Mouse (Mus musculus): ENCODE results near the gene Gm44965. TPM values are rescaled to one million over a fixed set of nuclear protein-coding genes. Genes with fewer than 3 reads are reported as not detected.

Gm44965 gene
- polyA plus RNA-seq, 1 experiment = 1.5 TPM

DNA sequence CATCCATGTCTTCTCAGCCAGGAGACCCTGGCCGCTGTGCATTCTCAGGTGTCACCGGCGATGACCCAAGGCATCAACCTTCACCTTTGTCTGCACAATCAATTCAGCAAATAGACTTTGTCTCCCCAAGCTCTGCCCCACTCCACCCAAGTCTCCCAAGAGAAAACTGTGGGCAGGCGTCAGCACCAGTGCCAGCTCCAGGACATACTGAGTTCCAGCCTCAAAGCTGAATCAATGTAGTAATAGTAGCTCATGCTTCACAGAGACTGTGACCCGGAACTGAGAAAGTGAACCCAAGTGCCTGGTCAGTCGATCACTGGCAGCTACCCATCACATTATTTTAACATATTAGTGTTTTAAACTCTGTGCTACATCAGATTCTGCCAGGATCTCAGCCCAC is 45.4 kb upstream of the Gm44965 start:
- Histone ChIP-seq H3K27me3 (ENCODE audit: control insufficient read depth, insufficient read depth, insufficient read length) (no peaks in the 10 kb centered on the region), H3K79me2 (ENCODE audit: control insufficient read depth, insufficient read depth) (no peaks in the 10 kb centered on the region), H3K36me3 (ENCODE audit: control insufficient read depth, insufficient read depth) (no peaks in the 10 kb centered on the region), H3ac (ENCODE audit: control insufficient read depth, insufficient read length) (no peak overlapping the region), H3K4me2 (ENCODE audit: low read depth) (no peak overlapping the region), H3K4me3 (no peak overlapping the region)
- TF ChIP-seq E2F4 (IDR thresholded peaks at IDR 0.05; ENCODE audit: insufficient read depth) = no peak
- no peak for TF ChIP-seq REST (IDR thresholded peaks at IDR 0.05; ENCODE audit: insufficient read depth, insufficient read length)
- TF ChIP-seq POLR2AphosphoS2 (IDR thresholded peaks at IDR 0.05; ENCODE audit: insufficient read length, low read depth) = no peak
- no peak for TF ChIP-seq MAX (IDR thresholded peaks at IDR 0.05; ENCODE audit: low read depth)
- no peak for TF ChIP-seq POLR2A (IDR thresholded peaks at IDR 0.05; ENCODE audit: insufficient read length, low read depth)
- TF ChIP-seq USF1 (IDR thresholded peaks at IDR 0.05; ENCODE audit: low read depth) = no peak
- no peak for TF ChIP-seq TCF3 (IDR thresholded peaks at IDR 0.05; ENCODE audit: insufficient read length, low read depth)
- TF ChIP-seq SRF (IDR thresholded peaks at IDR 0.05; ENCODE audit: control insufficient read depth, insufficient read length, low read depth) = no peak
- TF ChIP-seq CEBPB (IDR thresholded peaks at IDR 0.05; ENCODE audit: insufficient read depth, poor library complexity, severe bottlenecking) = no peak
- TF ChIP-seq TCF12 (IDR thresholded peaks at IDR 0.05; ENCODE audit: insufficient read depth, poor library complexity, severe bottlenecking) = no peak
- TF ChIP-seq MYOG (IDR thresholded peaks at IDR 0.05; ENCODE audit: control insufficient read depth in 1 of 3, insufficient read depth in 1 of 3, insufficient read length in 2 of 3, low read depth in 2 of 3) = no peak
- TF ChIP-seq MYOD1 (IDR thresholded peaks at IDR 0.05; ENCODE audit: control insufficient read depth in 1 of 3, insufficient read length in 2 of 3, low read depth in 2 of 3) = no peak

DNA sequence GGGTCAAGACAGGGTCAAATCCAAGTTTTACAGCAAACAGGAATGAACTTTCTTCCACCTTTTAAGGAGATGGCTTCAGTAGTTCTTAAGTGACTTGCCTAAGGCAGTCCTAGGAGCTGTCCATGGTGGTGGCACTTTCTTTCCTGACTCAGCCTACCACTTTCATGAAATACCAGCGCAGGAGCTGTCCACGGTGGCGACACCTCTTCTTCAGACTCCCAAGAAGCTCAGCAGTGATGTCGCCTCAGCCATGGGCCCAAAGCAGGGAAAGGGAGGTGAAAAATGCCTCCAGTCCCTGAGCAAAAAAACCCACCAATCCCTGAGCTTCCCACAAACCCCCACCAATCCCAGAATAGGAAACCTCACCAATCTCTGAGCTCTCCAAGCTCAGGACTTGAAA is 40.8 kb upstream of the Gm44965 start:
- no peaks in the 10 kb centered on the region for H3K27me3 ChIP-seq (ENCODE audit: control insufficient read depth, insufficient read depth, insufficient read length)
- H3K4me2 ChIP-seq (ENCODE audit: low read depth) = no peak overlapping the region
- no peak overlapping the region for H3ac ChIP-seq (ENCODE audit: control insufficient read depth, insufficient read length)
- no peak overlapping the region for H3K4me3 ChIP-seq
- no peaks in the 10 kb centered on the region for H3K79me2 ChIP-seq (ENCODE audit: control insufficient read depth, insufficient read depth)
- TF ChIP-seq TCF12 (IDR thresholded peaks at IDR 0.05; ENCODE audit: insufficient read depth, poor library complexity, severe bottlenecking) (no peak), REST (IDR thresholded peaks at IDR 0.05; ENCODE audit: insufficient read depth, insufficient read length) (peak; percentile 92)
- H3K36me3 ChIP-seq (ENCODE audit: control insufficient read depth, insufficient read depth) = no peaks in the 10 kb centered on the region

GRCm38 (mm10) chr6:48553819-48554218 is 39.9 kb upstream of the Gm44965 start:
- H3ac ChIP-seq (ENCODE audit: control insufficient read depth, insufficient read length) = no peak overlapping the region
- H3K4me3 ChIP-seq = peak overlapping the region; percentile 35
- peak overlapping the region; percentile 84 for H3K4me2 ChIP-seq (ENCODE audit: low read depth)
- no peaks in the 10 kb centered on the region for H3K79me2 ChIP-seq (ENCODE audit: control insufficient read depth, insufficient read depth)
- H3K27me3 ChIP-seq (ENCODE audit: control insufficient read depth, insufficient read depth, insufficient read length) = no peaks in the 10 kb centered on the region
- H3K36me3 ChIP-seq (ENCODE audit: control insufficient read depth, insufficient read depth) = no peaks in the 10 kb centered on the region
- TF ChIP-seq POLR2A (IDR thresholded peaks at IDR 0.05; ENCODE audit: insufficient read length, low read depth) (no peak), REST (IDR thresholded peaks at IDR 0.05; ENCODE audit: insufficient read depth, insufficient read length) (no peak), CEBPB (IDR thresholded peaks at IDR 0.05; ENCODE audit: insufficient read depth, poor library complexity, severe bottlenecking) (no peak), POLR2AphosphoS2 (IDR thresholded peaks at IDR 0.05; ENCODE audit: insufficient read length, low read depth) (no peak), TCF3 (IDR thresholded peaks at IDR 0.05; ENCODE audit: insufficient read length, low read depth) (no peak), MYOG (IDR thresholded peaks at IDR 0.05; ENCODE audit: control insufficient read depth in 1 of 3, insufficient read depth in 1 of 3, insufficient read length in 2 of 3, low read depth in 2 of 3) (no peak), MAX (IDR thresholded peaks at IDR 0.05; ENCODE audit: low read depth) (no peak), TCF12 (IDR thresholded peaks at IDR 0.05; ENCODE audit: insufficient read depth, poor library complexity, severe bottlenecking) (no peak), MYOD1 (IDR thresholded peaks at IDR 0.05; ENCODE audit: control insufficient read depth in 1 of 3, insufficient read length in 2 of 3, low read depth in 2 of 3) (no peak), USF1 (IDR thresholded peaks at IDR 0.05; ENCODE audit: low read depth) (no peak), E2F4 (IDR thresholded peaks at IDR 0.05; ENCODE audit: insufficient read depth) (no peak), SRF (IDR thresholded peaks at IDR 0.05; ENCODE audit: control insufficient read depth, insufficient read length, low read depth) (no peak)

DNA sequence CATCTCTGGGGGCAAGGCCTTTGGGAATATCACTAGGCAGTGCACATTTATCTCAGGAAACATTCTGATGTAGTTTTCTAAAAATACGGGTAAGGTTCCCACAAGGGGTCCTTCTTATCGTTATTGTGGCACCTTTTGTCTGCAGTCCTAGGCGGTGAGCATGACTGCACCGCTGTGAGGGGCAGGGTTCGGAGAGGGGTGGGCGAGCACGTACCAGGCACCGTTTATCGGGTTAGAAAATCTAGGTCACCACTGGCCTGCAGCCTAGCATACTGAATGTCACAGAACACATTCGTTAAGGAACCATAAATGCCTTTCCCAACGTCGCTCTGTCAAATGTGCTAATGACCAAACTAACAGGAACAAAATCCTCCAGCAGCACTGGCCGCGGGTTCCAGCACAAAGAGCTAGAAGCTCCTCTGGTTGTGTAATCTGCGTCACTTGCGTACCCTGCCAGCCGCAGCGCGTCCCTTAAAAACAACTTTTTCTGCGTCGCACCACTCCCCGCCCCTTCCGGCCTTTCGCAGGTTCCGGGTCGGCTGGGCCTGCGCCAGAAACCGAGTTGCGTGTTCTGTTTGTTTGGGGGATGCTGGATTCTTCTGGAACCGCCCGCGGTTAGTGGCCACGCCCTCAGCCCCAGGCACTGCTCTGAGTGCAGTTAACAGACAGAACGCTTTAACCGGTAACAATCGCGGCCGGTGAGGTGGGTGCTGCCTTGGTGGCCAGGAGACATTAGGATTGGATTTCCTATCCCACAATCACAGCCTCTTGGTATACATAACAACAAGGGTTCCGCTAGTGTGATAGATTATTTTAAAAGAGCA is 39.2 kb upstream of the Gm44965 start, which contains the start of gene Lrrc61:
Gene Lrrc61, plus strand, starts transcription at position 517 of the 824 bp plus-strand sequence.
- H3K4me3 ChIP-seq = peak within 1 kb of the TSS; percentile 35
- H3K36me3 ChIP-seq (ENCODE audit: control insufficient read depth, insufficient read depth) = no peaks in the 10 kb centered on the region
- no peaks in the 10 kb centered on the region for H3K79me2 ChIP-seq (ENCODE audit: control insufficient read depth, insufficient read depth)
- peak within 1 kb of the TSS; percentile 45 for H3ac ChIP-seq (ENCODE audit: control insufficient read depth, insufficient read length)
- H3K27me3 ChIP-seq (ENCODE audit: control insufficient read depth, insufficient read depth, insufficient read length) = no peaks in the 10 kb centered on the region
- TF ChIP-seq TCF12 (IDR thresholded peaks at IDR 0.05; ENCODE audit: insufficient read depth, poor library complexity, severe bottlenecking) (no peak), POLR2A (IDR thresholded peaks at IDR 0.05; ENCODE audit: insufficient read length, low read depth) (peak; percentile 31), E2F4 (IDR thresholded peaks at IDR 0.05; ENCODE audit: insufficient read depth) (no peak), CEBPB (IDR thresholded peaks at IDR 0.05; ENCODE audit: insufficient read depth, poor library complexity, severe bottlenecking) (0 out of 2 replicates have a peak, but pooled peaks have one; percentile 27), POLR2AphosphoS2 (IDR thresholded peaks at IDR 0.05; ENCODE audit: insufficient read length, low read depth) (no peak), USF1 (IDR thresholded peaks at IDR 0.05; ENCODE audit: low read depth) (no peak), MYOD1 (IDR thresholded peaks at IDR 0.05; ENCODE audit: control insufficient read depth in 1 of 3, insufficient read length in 2 of 3, low read depth in 2 of 3) (no peak), TCF3 (IDR thresholded peaks at IDR 0.05; ENCODE audit: insufficient read length, low read depth) (no peak), REST (IDR thresholded peaks at IDR 0.05; ENCODE audit: insufficient read depth, insufficient read length) (no peak)
- H3K4me2 ChIP-seq (ENCODE audit: low read depth) = peak within 1 kb of the TSS; percentile 84

Measured in myocyte (in vitro differentiated cells).